ENCODE assay signal across 19 mouse cellular contexts in the genomic region with DNA sequence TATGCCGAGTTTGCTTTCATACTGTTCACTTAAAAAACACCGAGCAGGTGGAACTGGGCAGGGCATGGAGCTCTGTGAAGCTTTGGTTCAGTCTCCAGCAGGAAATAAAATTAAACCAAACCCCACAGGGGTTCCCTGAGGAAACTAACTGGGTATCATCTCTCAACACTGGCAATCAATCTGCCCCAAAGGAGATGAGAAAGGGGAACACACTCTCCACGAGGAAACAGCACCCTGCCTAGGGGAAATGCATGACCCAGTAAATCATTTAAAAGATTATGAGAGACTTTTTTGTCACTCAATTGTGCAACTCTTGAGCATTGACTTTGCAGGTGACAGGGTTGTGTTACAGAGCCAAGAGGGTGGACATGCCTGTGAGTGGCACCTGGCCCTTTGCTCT.
"Had no signal": no experiment of that assay in that cellular context is flagged by ENCODE, and none has a peak within 500 bp of the region (broad histone marks: within the 10 kb centered on the region; RNA-seq: fewer than 3 reads in every experiment).

No protein-coding gene starts in this region.

- H3K4me3 ChIP-seq: megakaryocyte, embryonic 14.5 days; midbrain, embryonic 12.5 days; myocyte; neural tube, embryonic 13.5 days; neural tube, embryonic 15.5 days had no signal

- H3K4me2 ChIP-seq: lung, embryonic 14.5 days; midbrain, embryonic 12.5 days; neural tube, embryonic 13.5 days; neural tube, embryonic 15.5 days had no signal

- H3K4me1 ChIP-seq: midbrain, embryonic 12.5 days; neural tube, embryonic 13.5 days; neural tube, embryonic 15.5 days had no signal

- H3K36me3 ChIP-seq: midbrain, embryonic 12.5 days; neural tube, embryonic 13.5 days; neural tube, embryonic 15.5 days had no signal

- ATAC-seq: liver, postnatal 0 days; midbrain, embryonic 16.5 days had no signal

- H3K9me3 ChIP-seq: midbrain, embryonic 12.5 days; neural tube, embryonic 13.5 days; neural tube, embryonic 15.5 days had no signal

- DNase-seq: liver, postnatal 0 days; lung, embryonic 14.5 days; lung, postnatal 10 days; lung, postnatal 4 days; midbrain, embryonic 14.5 days; retina, postnatal 1 day; right cerebral cortex, adult 18-20 months; right cerebral cortex, postnatal 25 days; right cerebral cortex, postnatal 4 days; spleen, adult 18-20 months; thymus, adult 18-20 months; thymus, postnatal 14 days; thymus, postnatal 36 days had no signal

- H3K27me3 ChIP-seq: megakaryocyte, embryonic 14.5 days; midbrain, embryonic 12.5 days; neural tube, embryonic 13.5 days; neural tube, embryonic 15.5 days had no signal

- H3K9ac ChIP-seq: liver, postnatal 0 days; lung, embryonic 14.5 days; midbrain, embryonic 12.5 days; neural tube, embryonic 13.5 days; neural tube, embryonic 15.5 days had no signal

- H3K27ac ChIP-seq: midbrain, embryonic 12.5 days; neural tube, embryonic 13.5 days; neural tube, embryonic 15.5 days had no signal
